Mouse (Mus musculus): ENCODE data around the gene Naaa. TPM values are rescaled to one million over a fixed set of nuclear protein-coding genes. Genes with fewer than 3 reads are reported as not detected.

Gene Naaa
- 8.8 and 10.0 TPM in 2 replicates for polyA plus RNA-seq (2014; fragmentation: Nextera tagmentation; extraction: Ambion mirVana)

GRCm38 (mm10) chr5:92277437-92278394, at the start of gene Naaa:
Naaa (minus strand) TSS chr5:92278170.
- Histone ChIP-seq H3K36me3 (ENCODE audit: control insufficient read depth, insufficient read depth, low read length) (no peaks in the 10 kb centered on the region), H3K9me3 (replicated peaks; ENCODE audit: control insufficient read depth, low read length) (no peaks in the 10 kb centered on the region), H3K27me3 (replicated peaks; ENCODE audit: control insufficient read depth, insufficient read depth, low read length) (no peaks in the 10 kb centered on the region), H3K9ac (ENCODE audit: low read length) (peak within 1 kb of the TSS; percentile 64), H3K4me2 (ENCODE audit: low read length) (peak within 1 kb of the TSS; percentile 92), H3K27ac (ENCODE audit: low read depth, low read length) (no peak within 1 kb of the TSS), H3K4me1 (ENCODE audit: control insufficient read depth, insufficient read depth, low read length) (no peaks in the 10 kb centered on the region), H3K4me3 (ENCODE audit: low read depth, low read length) (peak within 1 kb of the TSS; percentile 59)
- 3% methylated on average over 54 of the region's 54 CpGs for WGBS
- peak; percentile 74 for DNase-seq (ENCODE audit: low spot score)
- ATAC-seq: peak; percentile 92

GRCm38 (mm10) chr5:92327367-92327766, 49.4 kb upstream of the Naaa start:
- Histone ChIP-seq H3K9me3 (replicated peaks; ENCODE audit: control insufficient read depth, low read length) (no peaks in the 10 kb centered on the region), H3K27me3 (replicated peaks; ENCODE audit: control insufficient read depth, insufficient read depth, low read length) (no peaks in the 10 kb centered on the region), H3K27ac (ENCODE audit: low read depth, low read length) (no peak overlapping the region), H3K4me2 (ENCODE audit: low read length) (no peak overlapping the region), H3K4me1 (ENCODE audit: control insufficient read depth, insufficient read depth, low read length) (no peaks in the 10 kb centered on the region), H3K36me3 (ENCODE audit: control insufficient read depth, insufficient read depth, low read length) (no peaks in the 10 kb centered on the region), H3K4me3 (ENCODE audit: low read depth, low read length) (no peak overlapping the region), H3K9ac (ENCODE audit: low read length) (no peak overlapping the region)
- DNase-seq (ENCODE audit: low spot score) (no peak), ATAC-seq (no peak)
- WGBS: 87% methylated on average over 6 of the region's 6 CpGs

- Histone ChIP-seq H3K27me3 (replicated peaks; ENCODE audit: control insufficient read depth, insufficient read depth, low read length) (no peaks in the 10 kb centered on the region), H3K27ac (ENCODE audit: low read depth, low read length) (no peak overlapping the region), H3K4me3 (ENCODE audit: low read depth, low read length) (no peak overlapping the region), H3K36me3 (ENCODE audit: control insufficient read depth, insufficient read depth, low read length) (no peaks in the 10 kb centered on the region), H3K4me2 (ENCODE audit: low read length) (no peak overlapping the region), H3K9me3 (replicated peaks; ENCODE audit: control insufficient read depth, low read length) (no peaks in the 10 kb centered on the region), H3K4me1 (ENCODE audit: control insufficient read depth, insufficient read depth, low read length) (no peaks in the 10 kb centered on the region), H3K9ac (ENCODE audit: low read length) (no peak overlapping the region)
- 90% methylated on average over 5 of the region's 5 CpGs for WGBS
- ATAC-seq (no peak), DNase-seq (ENCODE audit: low spot score) (no peak)
These were observed 45.3 kb upstream of the Naaa start for GRCm38 (mm10) chr5:92323264-92323663.

- Histone ChIP-seq H3K27ac (ENCODE audit: low read depth, low read length) (no peak overlapping the region), H3K36me3 (ENCODE audit: control insufficient read depth, insufficient read depth, low read length) (no peaks in the 10 kb centered on the region), H3K9ac (ENCODE audit: low read length) (no peak overlapping the region), H3K4me2 (ENCODE audit: low read length) (no peak overlapping the region), H3K4me3 (ENCODE audit: low read depth, low read length) (no peak overlapping the region), H3K9me3 (replicated peaks; ENCODE audit: control insufficient read depth, low read length) (no peaks in the 10 kb centered on the region), H3K4me1 (ENCODE audit: control insufficient read depth, insufficient read depth, low read length) (no peaks in the 10 kb centered on the region), H3K27me3 (replicated peaks; ENCODE audit: control insufficient read depth, insufficient read depth, low read length) (no peaks in the 10 kb centered on the region)
- WGBS: 97% methylated on average over 4 of the region's 4 CpGs
- DNase-seq (ENCODE audit: low spot score) (no peak), ATAC-seq (no peak)
These were observed 44.6 kb upstream of the Naaa start for GRCm38 (mm10) chr5:92322612-92323011.

GRCm38 (mm10) chr5:92321631-92322400, 43.8 kb upstream of the Naaa start:
- ATAC-seq (no peak), DNase-seq (ENCODE audit: low spot score) (no peak)
- Histone ChIP-seq H3K27ac (ENCODE audit: low read depth, low read length) (no peak overlapping the region), H3K9me3 (replicated peaks; ENCODE audit: control insufficient read depth, low read length) (no peaks in the 10 kb centered on the region), H3K9ac (ENCODE audit: low read length) (no peak overlapping the region), H3K4me2 (ENCODE audit: low read length) (no peak overlapping the region), H3K36me3 (ENCODE audit: control insufficient read depth, insufficient read depth, low read length) (no peaks in the 10 kb centered on the region), H3K27me3 (replicated peaks; ENCODE audit: control insufficient read depth, insufficient read depth, low read length) (no peaks in the 10 kb centered on the region), H3K4me3 (ENCODE audit: low read depth, low read length) (no peak overlapping the region), H3K4me1 (ENCODE audit: control insufficient read depth, insufficient read depth, low read length) (no peaks in the 10 kb centered on the region)
- WGBS: 75% methylated on average over 8 of the region's 8 CpGs

- no peaks in the 10 kb centered on the region; the same call in 1 of the 2 replicates for H3K27me3 ChIP-seq (replicated peaks; ENCODE audit: control insufficient read depth, insufficient read depth, low read length)
- WGBS: 94% methylated on average over 14 of the region's 14 CpGs
- no peak for DNase-seq (ENCODE audit: low spot score)
- no peaks in the 10 kb centered on the region for H3K9me3 ChIP-seq (replicated peaks; ENCODE audit: control insufficient read depth, low read length)
- no peak for ATAC-seq
- no peak overlapping the region for H3K9ac ChIP-seq (ENCODE audit: low read length)
- no peaks in the 10 kb centered on the region for H3K4me1 ChIP-seq (ENCODE audit: control insufficient read depth, insufficient read depth, low read length)
- no peaks in the 10 kb centered on the region for H3K36me3 ChIP-seq (ENCODE audit: control insufficient read depth, insufficient read depth, low read length)
- H3K27ac ChIP-seq (ENCODE audit: low read depth, low read length): no peak overlapping the region
- H3K4me3 ChIP-seq (ENCODE audit: low read depth, low read length): no peak overlapping the region
- no peak overlapping the region for H3K4me2 ChIP-seq (ENCODE audit: low read length)
These were observed 40.6 kb upstream of the Naaa start for GRCm38 (mm10) chr5:92318596-92318995.

- Histone ChIP-seq H3K36me3 (ENCODE audit: control insufficient read depth, insufficient read depth, low read length) (no peaks in the 10 kb centered on the region), H3K9me3 (replicated peaks; ENCODE audit: control insufficient read depth, low read length) (no peaks in the 10 kb centered on the region), H3K27ac (ENCODE audit: low read depth, low read length) (no peak overlapping the region), H3K27me3 (replicated peaks; ENCODE audit: control insufficient read depth, insufficient read depth, low read length) (no peaks in the 10 kb centered on the region; the same call in 1 of the 2 replicates), H3K4me1 (ENCODE audit: control insufficient read depth, insufficient read depth, low read length) (no peaks in the 10 kb centered on the region), H3K4me3 (ENCODE audit: low read depth, low read length) (no peak overlapping the region), H3K4me2 (ENCODE audit: low read length) (no peak overlapping the region), H3K9ac (ENCODE audit: low read length) (no peak overlapping the region)
- DNase-seq (ENCODE audit: low spot score) (no peak), ATAC-seq (no peak)
- WGBS: 86% methylated on average over 7 of the region's 7 CpGs
These were observed 40.1 kb upstream of the Naaa start for GRCm38 (mm10) chr5:92318119-92318518.

- H3K9me3 ChIP-seq (replicated peaks; ENCODE audit: control insufficient read depth, low read length): no peaks in the 10 kb centered on the region
- no peaks in the 10 kb centered on the region for H3K36me3 ChIP-seq (ENCODE audit: control insufficient read depth, insufficient read depth, low read length)
- peaks cover 5% of the 10 kb centered on the region for H3K4me1 ChIP-seq (ENCODE audit: control insufficient read depth, insufficient read depth, low read length)
- no peaks in the 10 kb centered on the region; the same call in 1 of the 2 replicates for H3K27me3 ChIP-seq (replicated peaks; ENCODE audit: control insufficient read depth, insufficient read depth, low read length)
- H3K4me3 ChIP-seq (ENCODE audit: low read depth, low read length): no peak overlapping the region
- no peak overlapping the region for H3K27ac ChIP-seq (ENCODE audit: low read depth, low read length)
- no peak for ATAC-seq
- DNase-seq (ENCODE audit: low spot score): no peak
- no peak overlapping the region for H3K4me2 ChIP-seq (ENCODE audit: low read length)
- WGBS: 82% methylated on average over 7 of the region's 7 CpGs
- H3K9ac ChIP-seq (ENCODE audit: low read length): no peak overlapping the region
These were observed 35.8 kb upstream of the Naaa start for GRCm38 (mm10) chr5:92313776-92314175.

Measured in forebrain, embryonic 14.5 days (tissue).